Mouse (Mus musculus) adrenal gland, adult 18-20 months (tissue): ENCODE results near the gene Serpinb6c. TPM values are rescaled to one million over a fixed set of nuclear protein-coding genes. Genes with fewer than 3 reads are reported as not detected.
"Not testable (repeated sequence)": the region's sequence is repeated elsewhere in the genome, so short reads cannot be mapped to it uniquely, and the experiment has no call there.

Source experiments
- DNase-seq, 2 experiments: peaks; one replicate each; pipeline ENCODE4 v3.0.0; 2021 to 2022; ENCODE audit warnings: low spot score in 2 of 2
- long read RNA-seq, 2 experiments: library from polyadenylated mRNA; stranded (forward); transcript quantifications; one replicate each; pipeline ENCODE4 v2.0.0; 2021
- total RNA-seq, 2 experiments: library from RNA; stranded (reverse); gene quantifications; 1 replicate in 1 of 2; 2 replicates in 1 of 2; pipeline ENCODE4 v1.2.3; 2021

The Serpinb6c gene
- under 1 TPM; 0.45 to 0.60 TPM for total RNA-seq
- long read RNA-seq, experiment 1 = 0 reads
- long read RNA-seq, experiment 2, partial matches to known transcripts = 0 of 2 reads
- long read RNA-seq, experiment 2, other reads (novel, unspliced or antisense) = 0 of 2 reads

- no peak for DNase-seq
Measured at GRCm38 (mm10) chr13:33905176-33905954, at the start of gene Serpinb6c. Gene Serpinb6c (minus strand): TSS chr13:33905708.

- DNase-seq = no peak
Measured at GRCm38 (mm10) chr13:33952947-33953346, 47.4 kb upstream of the Serpinb6c start.

GRCm38 (mm10) chr13:33952075-33952449 is 46.6 kb upstream of the Serpinb6c start:
- DNase-seq = no peak

GRCm38 (mm10) chr13:33951308-33952074 is 46.0 kb upstream of the Serpinb6c start:
- DNase-seq = peak in 1 of 2 experiments; percentile 38

- peak; percentile 52 to 53 for DNase-seq
Measured at GRCm38 (mm10) chr13:33942212-33942779, 36.8 kb upstream of the Serpinb6c start.

- DNase-seq = peak in 1 of 2 experiments; percentile 1
Measured at GRCm38 (mm10) chr13:33941288-33941808, 35.8 kb upstream of the Serpinb6c start.

GRCm38 (mm10) chr13:33937587-33937986 is 32.1 kb upstream of the Serpinb6c start:
- not testable (repeated sequence) for DNase-seq

- no peak for DNase-seq
Measured at GRCm38 (mm10) chr13:33937151-33937550, 31.6 kb upstream of the Serpinb6c start.

GRCm38 (mm10) chr13:33935465-33936181 is 30.1 kb upstream of the Serpinb6c start:
- DNase-seq = peak; percentile 73 to 76

GRCm38 (mm10) chr13:33934743-33935142 is 29.2 kb upstream of the Serpinb6c start:
- DNase-seq = peak; percentile 28 to 49

- no peak for DNase-seq
Measured at GRCm38 (mm10) chr13:33930912-33931311, 25.4 kb upstream of the Serpinb6c start.

GRCm38 (mm10) chr13:33930281-33930680 is 24.8 kb upstream of the Serpinb6c start:
- no peak for DNase-seq

- no peak for DNase-seq
Measured at GRCm38 (mm10) chr13:33921699-33922098, 16.2 kb upstream of the Serpinb6c start.

GRCm38 (mm10) chr13:33921041-33921440 is 15.5 kb upstream of the Serpinb6c start:
- no peak for DNase-seq

GRCm38 (mm10) chr13:33906821-33907220 is 1.3 kb upstream of the Serpinb6c start:
- DNase-seq = no peak

GRCm38 (mm10) chr13:33903290-33903689 is 2.2 kb downstream of the Serpinb6c start:
- DNase-seq = no peak

GRCm38 (mm10) chr13:33894207-33894606 is 11.3 kb downstream of the Serpinb6c start:
- DNase-seq = peak; percentile 20 to 34

- no peak for DNase-seq
Measured at GRCm38 (mm10) chr13:33843308-33843707, 62.2 kb downstream of the Serpinb6c start, which contains the start of gene Serpinb6e. Gene Serpinb6e (minus strand): TSS chr13:33843408.

GRCm38 (mm10) chr13:33830751-33831150 is 74.8 kb downstream of the Serpinb6c start:
- DNase-seq = no peak
